Mouse (Mus musculus) thymus, adult 2 months (tissue): Measurements from ENCODE around the gene Bsg.

Source experiments
- CTCF ChIP-seq: fragments of 200-500 bp; IDR thresholded peaks from 2 replicates; pipeline ENCODE4 v1.5.1; 2012; ENCODE audit warnings: mild to moderate bottlenecking, control low read depth, low read length, moderate library complexity, borderline replicate concordance; ENCODE audit not compliant: control insufficient read depth, poor library complexity, insufficient read depth; ENCODE audit errors: extremely low read depth
- POLR2A ChIP-seq: fragments of 200-500 bp; IDR thresholded peaks from 2 replicates; pipeline ENCODE4 v1.6.1; 2012; ENCODE audit warnings: mild to moderate bottlenecking, low read length, control low read depth, moderate library complexity; ENCODE audit not compliant: control insufficient read depth, poor library complexity, insufficient read depth; ENCODE audit errors: extremely low read depth

- TF ChIP-seq CTCF (no peak), POLR2A (no peak)
Measured at GRCm38 (mm10) chr10:79703541-79703940, 750 bp upstream of the Bsg start.
